Mouse (Mus musculus) G1E (cell line): Measurements from ENCODE around the gene Fermt3.

Experiments used
- CTCF ChIP-seq: IDR thresholded peaks from 2 replicates; pipeline ENCODE4 v1.5.1; 2012; ENCODE audit warnings: low read depth, low read length, inconsistent platforms, mixed read lengths
- POLR2AphosphoS5 ChIP-seq: IDR thresholded peaks from 2 replicates; pipeline ENCODE4 v1.6.1; 2012; ENCODE audit warnings: low read depth, low read length, inconsistent platforms; ENCODE audit not compliant: insufficient replicate concordance

GRCm38 (mm10) chr19:6952712-6953037 lies 66.6 kb downstream of the Fermt3 start:
- no peak for TF ChIP-seq CTCF
- no peak for TF ChIP-seq POLR2AphosphoS5
